Mouse (Mus musculus): ENCODE results near the gene Esrrg. TPM values are rescaled to one million over a fixed set of nuclear protein-coding genes. Genes with fewer than 3 reads are reported as not detected.

The Esrrg gene
- polyA plus RNA-seq, 1 experiment from 2014 or later: 5.0 TPM

- Histone ChIP-seq H3K4me2 (ENCODE audit: low read depth, low read length, severe bottlenecking) (no peak overlapping the region), H3K4me3 (ENCODE audit: low read depth, low read length) (no peak overlapping the region), H3K9me3 (ENCODE audit: control insufficient read depth, low read length) (no peaks in the 10 kb centered on the region), H3K27ac (ENCODE audit: low read depth, low read length) (no peak overlapping the region), H3K27me3 (ENCODE audit: control insufficient read depth, insufficient read depth, low read length) (no peaks in the 10 kb centered on the region), H3K36me3 (ENCODE audit: control insufficient read depth, insufficient read depth, low read length) (no peaks in the 10 kb centered on the region), H3K4me1 (replicated peaks; ENCODE audit: control insufficient read depth, insufficient read depth, low read length) (peaks cover 6% of the 10 kb centered on the region), H3K9ac (ENCODE audit: low read length) (no peak overlapping the region)
- ATAC-seq (replicated peaks; ENCODE audit: low FRiP score): no peak
- 92% methylated on average over 7 of the region's 7 CpGs for WGBS
- no peak for DNase-seq (ENCODE audit: low spot score)
Observed at GRCm38 (mm10) chr1:187910718-187911117, 302.1 kb downstream of the Esrrg start.

GRCm38 (mm10) chr1:187911201-187911600, 302.6 kb downstream of the Esrrg start:
- no peak overlapping the region for H3K27ac ChIP-seq (ENCODE audit: low read depth, low read length)
- WGBS: 87% methylated on average over 6 of the region's 6 CpGs
- ATAC-seq (replicated peaks; ENCODE audit: low FRiP score): no peak

GRCm38 (mm10) chr1:187918303-187918702, 309.7 kb downstream of the Esrrg start:
- no peaks in the 10 kb centered on the region for H3K27me3 ChIP-seq (ENCODE audit: control insufficient read depth, insufficient read depth, low read length)
- 39% methylated on average over 6 of the region's 6 CpGs for WGBS
- H3K4me2 ChIP-seq (ENCODE audit: low read depth, low read length, severe bottlenecking): no peak overlapping the region
- ATAC-seq (replicated peaks; ENCODE audit: low FRiP score) (peak; percentile 74), DNase-seq (ENCODE audit: low spot score) (no peak)
- no peaks in the 10 kb centered on the region for H3K36me3 ChIP-seq (ENCODE audit: control insufficient read depth, insufficient read depth, low read length)
- H3K9me3 ChIP-seq (ENCODE audit: control insufficient read depth, low read length): no peaks in the 10 kb centered on the region
- no peak overlapping the region for H3K9ac ChIP-seq (ENCODE audit: low read length)
- no peak overlapping the region for H3K27ac ChIP-seq (ENCODE audit: low read depth, low read length)
- H3K4me1 ChIP-seq (replicated peaks; ENCODE audit: control insufficient read depth, insufficient read depth, low read length): peaks cover 2% of the 10 kb centered on the region; the same call in 1 of the 2 replicates
- H3K4me3 ChIP-seq (ENCODE audit: low read depth, low read length): no peak overlapping the region

More at GRCm38 (mm10) chr1:187911201-187911600, 302.6 kb downstream of the Esrrg start:
- Histone ChIP-seq H3K36me3 (ENCODE audit: control insufficient read depth, insufficient read depth, low read length) (no peaks in the 10 kb centered on the region), H3K9ac (ENCODE audit: low read length) (no peak overlapping the region), H3K4me2 (ENCODE audit: low read depth, low read length, severe bottlenecking) (no peak overlapping the region), H3K4me1 (replicated peaks; ENCODE audit: control insufficient read depth, insufficient read depth, low read length) (peaks cover 6% of the 10 kb centered on the region), H3K27me3 (ENCODE audit: control insufficient read depth, insufficient read depth, low read length) (no peaks in the 10 kb centered on the region), H3K4me3 (ENCODE audit: low read depth, low read length) (no peak overlapping the region), H3K9me3 (ENCODE audit: control insufficient read depth, low read length) (no peaks in the 10 kb centered on the region)
- DNase-seq (ENCODE audit: low spot score): no peak

GRCm38 (mm10) chr1:187918939-187919338, 310.3 kb downstream of the Esrrg start:
- 92% methylated on average over 4 of the region's 4 CpGs for WGBS
- no peak overlapping the region for H3K27ac ChIP-seq (ENCODE audit: low read depth, low read length)
- ATAC-seq (replicated peaks; ENCODE audit: low FRiP score) (no peak), DNase-seq (ENCODE audit: low spot score) (no peak)
- H3K4me3 ChIP-seq (ENCODE audit: low read depth, low read length): no peak overlapping the region
- H3K4me2 ChIP-seq (ENCODE audit: low read depth, low read length, severe bottlenecking): no peak overlapping the region
- no peaks in the 10 kb centered on the region for H3K36me3 ChIP-seq (ENCODE audit: control insufficient read depth, insufficient read depth, low read length)
- H3K9ac ChIP-seq (ENCODE audit: low read length): no peak overlapping the region
- no peaks in the 10 kb centered on the region for H3K9me3 ChIP-seq (ENCODE audit: control insufficient read depth, low read length)
- peaks cover 2% of the 10 kb centered on the region; the same call in 1 of the 2 replicates for H3K4me1 ChIP-seq (replicated peaks; ENCODE audit: control insufficient read depth, insufficient read depth, low read length)
- no peaks in the 10 kb centered on the region for H3K27me3 ChIP-seq (ENCODE audit: control insufficient read depth, insufficient read depth, low read length)

- 61% methylated on average over 5 of the region's 5 CpGs for WGBS
- no peak for ATAC-seq (replicated peaks; ENCODE audit: low FRiP score)
- H3K36me3 ChIP-seq (ENCODE audit: control insufficient read depth, insufficient read depth, low read length): no peaks in the 10 kb centered on the region
Observed at GRCm38 (mm10) chr1:187920156-187920777, 311.7 kb downstream of the Esrrg start.

GRCm38 (mm10) chr1:187931146-187931545, 322.6 kb downstream of the Esrrg start:
- Histone ChIP-seq H3K4me2 (ENCODE audit: low read depth, low read length, severe bottlenecking) (no peak overlapping the region), H3K4me3 (ENCODE audit: low read depth, low read length) (no peak overlapping the region), H3K4me1 (replicated peaks; ENCODE audit: control insufficient read depth, insufficient read depth, low read length) (no peaks in the 10 kb centered on the region), H3K27me3 (ENCODE audit: control insufficient read depth, insufficient read depth, low read length) (no peaks in the 10 kb centered on the region), H3K36me3 (ENCODE audit: control insufficient read depth, insufficient read depth, low read length) (no peaks in the 10 kb centered on the region), H3K9ac (ENCODE audit: low read length) (no peak overlapping the region), H3K27ac (ENCODE audit: low read depth, low read length) (no peak overlapping the region), H3K9me3 (ENCODE audit: control insufficient read depth, low read length) (no peaks in the 10 kb centered on the region)
- 76% methylated on average over 3 of the region's 3 CpGs for WGBS
- ATAC-seq (replicated peaks; ENCODE audit: low FRiP score): no peak
- no peak for DNase-seq (ENCODE audit: low spot score)

More at GRCm38 (mm10) chr1:187920156-187920777, 311.7 kb downstream of the Esrrg start:
- peaks cover 2% of the 10 kb centered on the region; the same call in 1 of the 2 replicates for H3K4me1 ChIP-seq (replicated peaks; ENCODE audit: control insufficient read depth, insufficient read depth, low read length)
- no peak overlapping the region for H3K4me2 ChIP-seq (ENCODE audit: low read depth, low read length, severe bottlenecking)
- H3K9ac ChIP-seq (ENCODE audit: low read length): no peak overlapping the region
- H3K4me3 ChIP-seq (ENCODE audit: low read depth, low read length): no peak overlapping the region
- H3K27me3 ChIP-seq (ENCODE audit: control insufficient read depth, insufficient read depth, low read length): no peaks in the 10 kb centered on the region
- H3K9me3 ChIP-seq (ENCODE audit: control insufficient read depth, low read length): no peaks in the 10 kb centered on the region
- no peak overlapping the region for H3K27ac ChIP-seq (ENCODE audit: low read depth, low read length)
- no peak for DNase-seq (ENCODE audit: low spot score)

- H3K9ac ChIP-seq (ENCODE audit: low read length): no peak overlapping the region
- 89% methylated on average over 7 of the region's 7 CpGs for WGBS
- no peak overlapping the region for H3K27ac ChIP-seq (ENCODE audit: low read depth, low read length)
- H3K4me2 ChIP-seq (ENCODE audit: low read depth, low read length, severe bottlenecking): no peak overlapping the region
- ATAC-seq (replicated peaks; ENCODE audit: low FRiP score): no peak
- H3K36me3 ChIP-seq (ENCODE audit: control insufficient read depth, insufficient read depth, low read length): no peaks in the 10 kb centered on the region
- no peaks in the 10 kb centered on the region for H3K9me3 ChIP-seq (ENCODE audit: control insufficient read depth, low read length)
- DNase-seq (ENCODE audit: low spot score): no peak
- H3K4me3 ChIP-seq (ENCODE audit: low read depth, low read length): no peak overlapping the region
- H3K27me3 ChIP-seq (ENCODE audit: control insufficient read depth, insufficient read depth, low read length): peaks cover 2% of the 10 kb centered on the region; the same call in 1 of the 2 replicates
- peaks cover 3% of the 10 kb centered on the region; the same call in 1 of the 2 replicates for H3K4me1 ChIP-seq (replicated peaks; ENCODE audit: control insufficient read depth, insufficient read depth, low read length)
Observed at GRCm38 (mm10) chr1:187938652-187939051, 330.1 kb downstream of the Esrrg start.

GRCm38 (mm10) chr1:187939078-187939477, 330.5 kb downstream of the Esrrg start:
- H3K27me3 ChIP-seq (ENCODE audit: control insufficient read depth, insufficient read depth, low read length): peaks cover 2% of the 10 kb centered on the region; the same call in 1 of the 2 replicates
- H3K36me3 ChIP-seq (ENCODE audit: control insufficient read depth, insufficient read depth, low read length): no peaks in the 10 kb centered on the region
- H3K4me1 ChIP-seq (replicated peaks; ENCODE audit: control insufficient read depth, insufficient read depth, low read length): peaks cover 3% of the 10 kb centered on the region; the same call in 1 of the 2 replicates
- no peak overlapping the region for H3K4me3 ChIP-seq (ENCODE audit: low read depth, low read length)
- ATAC-seq (replicated peaks; ENCODE audit: low FRiP score): no peak
- no peak overlapping the region for H3K9ac ChIP-seq (ENCODE audit: low read length)
- WGBS: 23% methylated on average over 4 of the region's 4 CpGs
- no peaks in the 10 kb centered on the region for H3K9me3 ChIP-seq (ENCODE audit: control insufficient read depth, low read length)
- H3K4me2 ChIP-seq (ENCODE audit: low read depth, low read length, severe bottlenecking): no peak overlapping the region
- no peak overlapping the region for H3K27ac ChIP-seq (ENCODE audit: low read depth, low read length)
- DNase-seq (ENCODE audit: low spot score): no peak

GRCm38 (mm10) chr1:187951506-187951905, 342.9 kb downstream of the Esrrg start:
- ATAC-seq (replicated peaks; ENCODE audit: low FRiP score) (no peak), DNase-seq (ENCODE audit: low spot score) (no peak)
- Histone ChIP-seq H3K9me3 (ENCODE audit: control insufficient read depth, low read length) (no peaks in the 10 kb centered on the region), H3K36me3 (ENCODE audit: control insufficient read depth, insufficient read depth, low read length) (no peaks in the 10 kb centered on the region), H3K9ac (ENCODE audit: low read length) (no peak overlapping the region), H3K4me3 (ENCODE audit: low read depth, low read length) (no peak overlapping the region), H3K4me1 (replicated peaks; ENCODE audit: control insufficient read depth, insufficient read depth, low read length) (no peaks in the 10 kb centered on the region), H3K4me2 (ENCODE audit: low read depth, low read length, severe bottlenecking) (no peak overlapping the region), H3K27ac (ENCODE audit: low read depth, low read length) (no peak overlapping the region), H3K27me3 (ENCODE audit: control insufficient read depth, insufficient read depth, low read length) (no peaks in the 10 kb centered on the region)
- WGBS: 73% methylated on average over 3 of the region's 3 CpGs

Data from forebrain, embryonic 11.5 days (tissue).